20 mouse cellular contexts compared by ENCODE assay signal in the genomic region with DNA sequence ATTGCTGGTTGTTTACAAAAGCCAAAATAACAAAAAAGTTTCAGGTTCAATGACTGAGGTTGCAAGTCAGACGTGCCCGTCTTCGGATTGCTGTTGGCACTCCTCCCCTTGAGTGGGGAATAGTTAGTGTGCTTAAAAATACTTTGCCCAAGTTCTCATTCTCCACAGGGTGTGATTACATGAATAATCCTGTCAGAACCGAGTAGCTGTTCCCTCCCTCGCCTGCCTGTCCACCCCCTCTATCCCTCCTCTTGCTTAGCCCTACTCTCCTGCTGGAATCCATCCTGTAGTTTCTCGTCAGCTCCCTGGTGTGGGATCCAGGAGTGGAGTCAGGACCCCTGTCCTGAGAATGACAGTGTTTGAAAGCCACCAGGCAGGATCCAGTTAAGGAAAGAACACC.
A peak's percentile ranks its signal among the peaks of the same experiment; 100 is the strongest.
DNase-seq lines count a peak whose midpoint lies in the region; ATAC-seq lines count a peak whose summit lies in the region.
"Had no signal": no experiment of that assay in that cellular context is flagged by ENCODE, and none has a peak within 500 bp of the region (broad histone marks: within the 10 kb centered on the region; RNA-seq: fewer than 3 reads in every experiment).

No protein-coding gene starts in this region.

- ATAC-seq in frontal cortex, adult (ENCODE audit: low TSS enrichment) = peak; percentile 96
- ATAC-seq: forebrain, embryonic 16.5 days; hindbrain, embryonic 16.5 days; intestine, embryonic 15.5 days; midbrain, embryonic 15.5 days had no signal

- no peak for DNase-seq in frontal cortex, postnatal 25 days (ENCODE audit: low spot score in 2 of 2)
- DNase-seq in right cerebral cortex, adult 2 months (ENCODE audit: low spot score in 2 of 2) = peak; percentile 34 to 39
- no peak for DNase-seq in right cerebral cortex, postnatal 4 days
- peak; percentile 23 to 87 for DNase-seq in left cerebral cortex, postnatal 25 days (ENCODE audit: low spot score in 2 of 2)
- peak; percentile 82 for DNase-seq in telencephalon, adult 2 months (ENCODE audit: low read depth, low spot score)
- no peak for DNase-seq in layer of hippocampus, adult 18-20 months (ENCODE audit: low spot score in 2 of 2)
- no peak for DNase-seq in urinary bladder, adult 2 months (ENCODE audit: low spot score)
- DNase-seq: adrenal gland, postnatal 10 days; cerebellum, adult 11 months; cerebellum, adult 9-11 months; gastrocnemius, adult 2 months; heart, postnatal 10 days; kidney, adult 2 months; kidney, postnatal 36 days; lung, embryonic 14.5 days had no signal

- intact Hi-C loops in left cerebral cortex, postnatal 25 days (cut with DNase I) = no loop called here

Comparison
In these comparisons a context has a peak if more than half of its experiments do, and no peak if none do; other contexts are left out.
1. DNase-seq: peak in right cerebral cortex, adult 2 months (2 of 2), left cerebral cortex, postnatal 25 days (2 of 2) and telencephalon, adult 2 months (single experiment); none in frontal cortex, postnatal 25 days (0 of 2), right cerebral cortex, postnatal 4 days (single experiment), layer of hippocampus, adult 18-20 months (0 of 2) and urinary bladder, adult 2 months (single experiment).